Mouse (Mus musculus) hindbrain, embryonic 15.5 days (tissue): Measurements from ENCODE around the gene Tnni2. TPM values are rescaled to one million over a fixed set of nuclear protein-coding genes. Genes with fewer than 3 reads are reported as not detected.
A peak's percentile ranks its signal among the peaks of the same experiment; 100 is the strongest.

ENCODE experiments used
- ATAC-seq: fragments of 200-750 bp; cut with Nextera tagmentation; 2 replicates; pipeline ENCODE4 v1.8.0; 2017; ENCODE audit warnings: low read depth, moderate number of reproducible peaks, moderate TSS enrichment; ENCODE audit not compliant: low FRiP score
- H3K27ac ChIP-seq: fragments of 300-500 bp; sonication (generic); replicated peaks from 2 replicates; pipeline ENCODE4 v1.5.1; 2015; ENCODE audit warnings: mild to moderate bottlenecking, inconsistent platforms
- H3K27me3 ChIP-seq: fragments of 300-500 bp; sonication (generic); 2 replicates; pipeline ENCODE4 v1.6.1; 2015; ENCODE audit warnings: control low read depth, inconsistent platforms
- H3K36me3 ChIP-seq: fragments of 300-500 bp; sonication (generic); 2 replicates; pipeline ENCODE4 v1.6.1; 2015; ENCODE audit warnings: control low read depth, inconsistent platforms
- H3K4me1 ChIP-seq: fragments of 300-500 bp; sonication (generic); replicated peaks from 2 replicates; pipeline ENCODE4 v1.6.1; 2015; ENCODE audit warnings: control low read depth, inconsistent platforms
- H3K4me2 ChIP-seq: fragments of 300-500 bp; sonication (generic); 2 replicates; pipeline ENCODE4 v1.6.1; 2015; ENCODE audit warnings: moderate library complexity, mild to moderate bottlenecking, inconsistent platforms
- H3K4me3 ChIP-seq: fragments of 300-500 bp; sonication (generic); 2 replicates; pipeline ENCODE4 v1.5.1; 2015; ENCODE audit warnings: mild to moderate bottlenecking, inconsistent platforms
- H3K9ac ChIP-seq: fragments of 300-500 bp; sonication (generic); 2 replicates; pipeline ENCODE4 v1.6.1; 2015; ENCODE audit warnings: inconsistent platforms
- H3K9me3 ChIP-seq: fragments of 300-500 bp; sonication (generic); 2 replicates; pipeline ENCODE4 v1.6.1; 2016; ENCODE audit warnings: control low read depth, inconsistent platforms
- WGBS: fragments of 180-500 bp; shearing (Covaris S2); methylation state at CpG from one replicate; pipeline ENCODE4 v1.1.7; 2015; 5-methylcytosine and 5-hydroxymethylcytosine counted together
- polyA plus RNA-seq: library from polyadenylated mRNA; unstranded; fragments of >200 nt; fragmentation: Nextera tagmentation; extraction: Ambion mirVana; gene quantifications from 2 replicates; pipeline ENCODE4 v1.2.1, GENCODE M21; 2015

The Tnni2 gene
- polyA plus RNA-seq, 1 experiment from 2014 or later: 0.79 TPM

GRCm38 (mm10) chr7:142449038-142449617, 7.5 kb downstream of the Tnni2 start:
- no peaks in the 10 kb centered on the region for H3K36me3 ChIP-seq
- WGBS: 80% methylated on average over 6 of the region's 6 CpGs
- H3K4me3 ChIP-seq: no peak overlapping the region
- no peaks in the 10 kb centered on the region for H3K4me1 ChIP-seq
- H3K9ac ChIP-seq: no peak overlapping the region
- ATAC-seq: no peak
- H3K27me3 ChIP-seq: no peaks in the 10 kb centered on the region
- H3K4me2 ChIP-seq: no peak overlapping the region
- no peak overlapping the region for H3K27ac ChIP-seq
- no peaks in the 10 kb centered on the region for H3K9me3 ChIP-seq

GRCm38 (mm10) chr7:142454706-142455105, 13.1 kb downstream of the Tnni2 start:
- peaks cover 19% of the 10 kb centered on the region for H3K4me1 ChIP-seq
- no peaks in the 10 kb centered on the region for H3K27me3 ChIP-seq
- ATAC-seq: no peak
- H3K36me3 ChIP-seq: no peaks in the 10 kb centered on the region
- 33% methylated on average over 1 of the region's 1 CpGs for WGBS
- no peak overlapping the region for H3K4me2 ChIP-seq
- no peaks in the 10 kb centered on the region for H3K9me3 ChIP-seq
- H3K9ac ChIP-seq: no peak overlapping the region
- H3K27ac ChIP-seq: no peak overlapping the region
- H3K4me3 ChIP-seq: no peak overlapping the region

- no peaks in the 10 kb centered on the region for H3K27me3 ChIP-seq
- no peak overlapping the region for H3K9ac ChIP-seq
- no peak overlapping the region for H3K27ac ChIP-seq
- no peak for ATAC-seq
- H3K36me3 ChIP-seq: no peaks in the 10 kb centered on the region
- no peaks in the 10 kb centered on the region for H3K9me3 ChIP-seq
- peaks cover 19% of the 10 kb centered on the region for H3K4me1 ChIP-seq
- no peak overlapping the region for H3K4me3 ChIP-seq
- H3K4me2 ChIP-seq: no peak overlapping the region
- 55% methylated on average over 2 of the region's 2 CpGs for WGBS
Observed at GRCm38 (mm10) chr7:142455251-142455650, 13.6 kb downstream of the Tnni2 start.

- Histone ChIP-seq H3K9ac (no peak overlapping the region), H3K27me3 (no peaks in the 10 kb centered on the region), H3K27ac (peak overlapping the region; percentile 71), H3K4me3 (no peak overlapping the region), H3K4me1 (peaks cover 19% of the 10 kb centered on the region), H3K36me3 (no peaks in the 10 kb centered on the region), H3K9me3 (no peaks in the 10 kb centered on the region), H3K4me2 (no peak overlapping the region)
- ATAC-seq: no peak; the same call in 1 of the 2 replicates
- WGBS: 65% methylated on average over 3 of the region's 3 CpGs
Observed at GRCm38 (mm10) chr7:142456806-142457205, 15.2 kb downstream of the Tnni2 start.

DNA sequence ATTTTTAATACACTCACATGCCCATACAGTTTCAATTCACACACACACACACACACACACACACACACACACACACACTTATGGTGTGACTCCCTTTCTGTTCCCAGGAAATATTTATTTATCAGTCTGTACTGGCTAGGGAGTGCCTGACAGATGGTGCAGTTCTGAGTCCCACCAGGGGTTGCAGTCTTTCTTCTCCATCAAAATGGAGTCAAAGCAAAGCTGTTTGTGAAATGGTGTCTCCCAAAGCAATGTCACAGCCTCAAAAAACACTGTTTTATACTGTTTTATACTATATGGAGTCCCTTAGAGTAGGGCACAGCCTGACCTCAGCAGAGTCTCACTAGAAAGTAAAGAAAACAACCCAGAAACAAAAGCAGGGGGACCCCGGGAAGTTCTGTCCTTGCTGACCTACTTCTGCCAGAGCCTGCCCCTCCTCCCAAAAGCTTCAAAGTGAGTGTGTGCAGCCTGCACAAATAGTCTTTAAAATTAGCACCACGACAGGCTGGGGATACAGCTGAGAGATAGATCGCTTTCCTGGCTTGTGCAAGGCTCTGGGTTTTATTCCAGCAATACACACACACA, 15.7 kb downstream of the Tnni2 start:
- 27% methylated on average over 3 of the region's 3 CpGs for WGBS
- Histone ChIP-seq H3K9me3 (no peaks in the 10 kb centered on the region), H3K9ac (no peak overlapping the region), H3K4me1 (peaks cover 19% of the 10 kb centered on the region), H3K4me2 (no peak overlapping the region), H3K27ac (peak overlapping the region; percentile 71), H3K27me3 (no peaks in the 10 kb centered on the region), H3K36me3 (no peaks in the 10 kb centered on the region), H3K4me3 (no peak overlapping the region)
- peak; percentile 77 for ATAC-seq

- Histone ChIP-seq H3K9ac (no peak overlapping the region), H3K27me3 (no peaks in the 10 kb centered on the region), H3K4me2 (no peak overlapping the region), H3K27ac (peak overlapping the region; percentile 71), H3K36me3 (no peaks in the 10 kb centered on the region), H3K9me3 (no peaks in the 10 kb centered on the region), H3K4me1 (peaks cover 19% of the 10 kb centered on the region), H3K4me3 (no peak overlapping the region)
- WGBS: 43% methylated on average over 2 of the region's 2 CpGs
- no peak for ATAC-seq
Observed at GRCm38 (mm10) chr7:142458026-142458425, 16.4 kb downstream of the Tnni2 start.

GRCm38 (mm10) chr7:142458676-142459298, 17.2 kb downstream of the Tnni2 start:
- H3K27me3 ChIP-seq: no peaks in the 10 kb centered on the region
- WGBS: 86% methylated on average over 5 of the region's 5 CpGs
- H3K9ac ChIP-seq: no peak overlapping the region
- H3K4me2 ChIP-seq: no peak overlapping the region
- peaks cover 19% of the 10 kb centered on the region for H3K4me1 ChIP-seq
- no peak overlapping the region for H3K27ac ChIP-seq
- H3K4me3 ChIP-seq: no peak overlapping the region
- no peaks in the 10 kb centered on the region for H3K9me3 ChIP-seq
- no peaks in the 10 kb centered on the region for H3K36me3 ChIP-seq
- ATAC-seq: no peak

DNA sequence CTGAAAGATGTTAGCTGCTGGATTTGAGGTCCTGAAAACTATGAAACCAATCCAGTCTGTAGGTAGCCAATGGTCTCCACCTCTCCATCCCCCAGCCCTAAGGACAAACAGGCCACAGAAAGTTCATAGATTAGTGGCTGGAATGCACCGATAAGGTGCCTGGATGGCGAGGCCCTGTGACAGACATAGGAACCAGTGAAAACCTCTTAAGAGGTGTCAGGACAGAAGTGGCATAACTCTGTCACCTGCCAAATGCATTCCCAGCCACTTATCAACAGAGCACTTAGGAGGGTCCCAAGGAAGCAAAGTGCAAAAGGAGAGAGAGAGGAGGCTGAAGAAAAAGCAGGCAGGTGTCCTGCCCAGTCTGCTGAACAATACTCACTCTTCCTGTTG, 17.7 kb downstream of the Tnni2 start:
- Histone ChIP-seq H3K4me3 (no peak overlapping the region), H3K9me3 (no peaks in the 10 kb centered on the region), H3K9ac (no peak overlapping the region), H3K36me3 (no peaks in the 10 kb centered on the region), H3K27ac (no peak overlapping the region), H3K4me1 (peaks cover 19% of the 10 kb centered on the region), H3K4me2 (no peak overlapping the region), H3K27me3 (no peaks in the 10 kb centered on the region)
- ATAC-seq: no peak
- 87% methylated on average over 2 of the region's 2 CpGs for WGBS

GRCm38 (mm10) chr7:142460636-142461077, 19.0 kb downstream of the Tnni2 start, which contains the start of gene Lsp1:
Lsp1 (plus strand) TSS chr7:142460809.
- no peak within 1 kb of the TSS for H3K4me2 ChIP-seq

GRCm38 (mm10) chr7:142461446-142461845, 19.8 kb downstream of the Tnni2 start:
- Histone ChIP-seq H3K4me1 (peaks cover 17% of the 10 kb centered on the region), H3K9ac (no peak overlapping the region), H3K27me3 (no peaks in the 10 kb centered on the region), H3K36me3 (no peaks in the 10 kb centered on the region), H3K4me3 (no peak overlapping the region), H3K4me2 (no peak overlapping the region), H3K27ac (no peak overlapping the region), H3K9me3 (no peaks in the 10 kb centered on the region)
- ATAC-seq: no peak
- 91% methylated on average over 2 of the region's 2 CpGs for WGBS

More at GRCm38 (mm10) chr7:142460636-142461077, 19.0 kb downstream of the Tnni2 start, which contains the start of gene Lsp1:
- WGBS: 91% methylated on average over 7 of the region's 7 CpGs
- no peaks in the 10 kb centered on the region for H3K9me3 ChIP-seq
- no peak within 1 kb of the TSS for H3K27ac ChIP-seq
- no peak for ATAC-seq
- H3K4me3 ChIP-seq: no peak within 1 kb of the TSS
- H3K27me3 ChIP-seq: no peaks in the 10 kb centered on the region
- no peak within 1 kb of the TSS for H3K9ac ChIP-seq
- no peaks in the 10 kb centered on the region for H3K36me3 ChIP-seq
- peaks cover 19% of the 10 kb centered on the region for H3K4me1 ChIP-seq

GRCm38 (mm10) chr7:142462190-142462589, 20.6 kb downstream of the Tnni2 start:
- no peak overlapping the region for H3K9ac ChIP-seq
- H3K36me3 ChIP-seq: no peaks in the 10 kb centered on the region
- H3K4me1 ChIP-seq: peaks cover 11% of the 10 kb centered on the region
- no peak overlapping the region for H3K4me2 ChIP-seq
- H3K4me3 ChIP-seq: no peak overlapping the region
- H3K9me3 ChIP-seq: no peaks in the 10 kb centered on the region
- ATAC-seq: no peak
- 89% methylated on average over 6 of the region's 6 CpGs for WGBS
- no peaks in the 10 kb centered on the region for H3K27me3 ChIP-seq
- H3K27ac ChIP-seq: no peak overlapping the region

DNA sequence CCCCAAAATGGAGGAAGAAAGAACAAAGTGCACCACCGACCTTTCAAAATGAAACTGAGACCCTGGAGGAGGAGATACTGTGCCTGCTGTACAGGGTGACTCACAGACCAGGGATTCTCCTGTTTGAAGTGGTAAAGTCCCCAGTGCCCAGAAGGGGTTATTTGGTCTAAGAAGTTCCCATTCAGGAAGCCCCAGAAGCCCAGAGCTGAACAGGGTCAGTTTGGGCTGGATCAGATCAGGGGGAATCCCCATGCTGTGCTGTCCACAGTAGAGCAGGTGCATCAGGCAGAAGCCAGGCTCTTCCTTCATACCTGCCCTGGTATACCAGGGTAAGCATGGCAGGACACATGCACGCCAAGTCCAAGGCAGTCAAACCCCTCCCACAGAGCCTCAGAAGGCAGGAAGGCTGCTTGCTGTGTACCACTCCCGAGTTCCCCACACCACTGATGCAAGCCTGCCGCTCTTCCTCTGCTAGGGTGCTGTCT, 21.0 kb downstream of the Tnni2 start:
- H3K27me3 ChIP-seq: no peaks in the 10 kb centered on the region

More for the DNA sequence above, 21.0 kb downstream of the Tnni2 start:
- ATAC-seq: no peak
- Histone ChIP-seq H3K4me2 (no peak overlapping the region), H3K4me1 (peaks cover 7% of the 10 kb centered on the region; the same call in 1 of the 2 replicates), H3K36me3 (no peaks in the 10 kb centered on the region), H3K4me3 (no peak overlapping the region), H3K9me3 (no peaks in the 10 kb centered on the region), H3K9ac (no peak overlapping the region), H3K27ac (no peak overlapping the region)
- 79% methylated on average over 4 of the region's 4 CpGs for WGBS
